ENCODE assay signal across 23 mouse cellular contexts in the genomic region with DNA sequence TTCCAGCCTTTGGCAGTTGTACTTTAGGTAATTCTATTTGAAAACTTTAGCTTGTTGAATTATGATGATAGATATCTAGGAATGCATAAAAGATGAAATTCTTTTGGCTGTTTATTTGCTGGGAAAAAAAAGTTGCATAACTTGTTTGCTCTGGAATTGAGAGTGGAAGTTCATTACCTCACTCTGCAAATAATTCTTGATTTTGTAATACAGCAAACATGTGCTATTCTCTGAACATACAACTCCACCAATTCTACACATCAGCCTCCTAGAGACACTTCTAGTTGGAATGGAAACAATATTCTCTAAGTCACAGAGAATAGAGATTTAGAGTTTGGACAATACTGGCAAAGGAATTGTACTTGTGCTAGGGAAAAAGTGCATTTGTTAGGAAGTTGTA.
DNase-seq lines count a peak whose midpoint lies in the region; ATAC-seq and TF ChIP-seq lines count a peak whose summit lies in the region.
"Had no signal": no experiment of that assay in that cellular context is flagged by ENCODE, and none has a peak within 500 bp of the region (broad histone marks: within the 10 kb centered on the region; RNA-seq: fewer than 3 reads in every experiment).

No protein-coding gene starts in this region.

- H3K27me3 ChIP-seq in liver, postnatal 0 days (ENCODE audit: insufficient read depth, low read length): no peaks in the 10 kb centered on the region
- no peaks in the 10 kb centered on the region for H3K27me3 ChIP-seq in liver, embryonic 11.5 days (replicated peaks; ENCODE audit: control insufficient read depth, insufficient read depth, low read length)
- no peaks in the 10 kb centered on the region for H3K27me3 ChIP-seq in lung, postnatal 0 days (replicated peaks; ENCODE audit: insufficient read depth, low read length)
- H3K27me3 ChIP-seq: embryonic facial prominence, embryonic 13.5 days; embryonic facial prominence, embryonic 15.5 days; forebrain, embryonic 12.5 days had no signal

- no peak overlapping the region for H3K4me3 ChIP-seq in liver, postnatal 0 days (ENCODE audit: low read depth, low read length)
- no peak overlapping the region for H3K4me3 ChIP-seq in liver, embryonic 11.5 days (ENCODE audit: low read depth, low read length)
- H3K4me3 ChIP-seq in lung, postnatal 0 days (ENCODE audit: low read depth, low read length): no peak overlapping the region
- H3K4me3 ChIP-seq: embryonic facial prominence, embryonic 13.5 days; embryonic facial prominence, embryonic 15.5 days; erythroblast, embryonic 14.5 days; forebrain, embryonic 10.5 days; forebrain, embryonic 12.5 days had no signal

- no peak for TF ChIP-seq EP300 in liver, postnatal 0 days (IDR thresholded peaks at IDR 0.05; ENCODE audit: low read depth)
- no peak for TF ChIP-seq EP300 in lung, postnatal 0 days (IDR thresholded peaks at IDR 0.05)

- no peak for DNase-seq in liver, postnatal 0 days
- no peak for DNase-seq in liver, embryonic 11.5 days (ENCODE audit: low spot score)
- DNase-seq in lung, postnatal 0 days (ENCODE audit: low spot score): peak; percentile 35
- no peak for DNase-seq in lung, adult 18-20 months
- peak; percentile 14 for DNase-seq in adipocyte (ENCODE audit: low spot score)
- peak; percentile 1 for DNase-seq in skeletal muscle tissue, adult 2 months (ENCODE audit: low read depth, low spot score)
- no peak for DNase-seq in cerebellum, postnatal 25 days
- DNase-seq: adrenal gland, adult 8-10 months; adrenal gland, postnatal 14 days; adrenal gland, postnatal 36 days; cerebellum, adult 11-12 months; cerebellum, adult 2 months; cerebellum, adult 9-10 months; cerebellum, postnatal 10 days; cerebellum, postnatal 36 days; embryo, embryonic 11 days had no signal

- no peak overlapping the region for H3K9ac ChIP-seq in liver, postnatal 0 days (replicated peaks)
- no peak overlapping the region for H3K9ac ChIP-seq in liver, embryonic 11.5 days (ENCODE audit: low read depth, low read length)
- no peak overlapping the region for H3K9ac ChIP-seq in lung, postnatal 0 days (replicated peaks; ENCODE audit: low read depth)
- H3K9ac ChIP-seq: embryonic facial prominence, embryonic 13.5 days; embryonic facial prominence, embryonic 15.5 days; forebrain, embryonic 12.5 days had no signal

- peak; percentile 83 for ATAC-seq in liver, postnatal 0 days
- ATAC-seq in liver, embryonic 11.5 days (replicated peaks; ENCODE audit: low FRiP score): no peak
- ATAC-seq in lung, postnatal 0 days: no peak
- ATAC-seq: forebrain, embryonic 14.5 days; forebrain, embryonic 16.5 days had no signal

- no peak overlapping the region for H3K4me2 ChIP-seq in liver, postnatal 0 days (ENCODE audit: low read depth, low read length)
- H3K4me2 ChIP-seq in liver, embryonic 11.5 days: no peak overlapping the region
- H3K4me2 ChIP-seq in lung, postnatal 0 days (replicated peaks; ENCODE audit: low read depth, low read length): no peak overlapping the region
- H3K4me2 ChIP-seq: embryonic facial prominence, embryonic 13.5 days; embryonic facial prominence, embryonic 15.5 days; forebrain, embryonic 12.5 days had no signal

- H3K27ac ChIP-seq in liver, postnatal 0 days (ENCODE audit: low read depth): no peak overlapping the region
- no peak overlapping the region for H3K27ac ChIP-seq in liver, embryonic 11.5 days (ENCODE audit: low read depth, low read length)
- H3K27ac ChIP-seq in lung, postnatal 0 days (ENCODE audit: low read length): no peak overlapping the region
- H3K27ac ChIP-seq: embryonic facial prominence, embryonic 13.5 days; embryonic facial prominence, embryonic 15.5 days; forebrain, embryonic 10.5 days; forebrain, embryonic 12.5 days had no signal

- no peak for TF ChIP-seq CTCF in liver, postnatal 0 days (IDR thresholded peaks at IDR 0.05; ENCODE audit: low read depth)
- TF ChIP-seq CTCF in lung, postnatal 0 days (IDR thresholded peaks at IDR 0.05): no peak

- no peaks in the 10 kb centered on the region for H3K36me3 ChIP-seq in liver, postnatal 0 days (replicated peaks; ENCODE audit: insufficient read depth, low read length)
- H3K36me3 ChIP-seq in liver, embryonic 11.5 days (ENCODE audit: control insufficient read depth, insufficient read depth, low read length): no peaks in the 10 kb centered on the region
- no peaks in the 10 kb centered on the region for H3K36me3 ChIP-seq in lung, postnatal 0 days (ENCODE audit: insufficient read depth, low read length)
- H3K36me3 ChIP-seq: embryonic facial prominence, embryonic 13.5 days; embryonic facial prominence, embryonic 15.5 days; forebrain, embryonic 10.5 days; forebrain, embryonic 12.5 days had no signal

- no peaks in the 10 kb centered on the region for H3K4me1 ChIP-seq in liver, postnatal 0 days (ENCODE audit: insufficient read depth)
- no peaks in the 10 kb centered on the region for H3K4me1 ChIP-seq in liver, embryonic 11.5 days (replicated peaks; ENCODE audit: control insufficient read depth, insufficient read depth, low read length)
- no peaks in the 10 kb centered on the region for H3K4me1 ChIP-seq in lung, postnatal 0 days (ENCODE audit: insufficient read depth, low read depth, low read length)
- H3K4me1 ChIP-seq: embryonic facial prominence, embryonic 13.5 days; embryonic facial prominence, embryonic 15.5 days; forebrain, embryonic 10.5 days; forebrain, embryonic 12.5 days had no signal

- H3K9me3 ChIP-seq in liver, postnatal 0 days (ENCODE audit: low read length): no peaks in the 10 kb centered on the region
- H3K9me3 ChIP-seq in liver, embryonic 11.5 days (ENCODE audit: control insufficient read depth, low read length): no peaks in the 10 kb centered on the region
- H3K9me3 ChIP-seq in lung, postnatal 0 days (ENCODE audit: low read length): no peaks in the 10 kb centered on the region
- H3K9me3 ChIP-seq: embryonic facial prominence, embryonic 13.5 days; embryonic facial prominence, embryonic 15.5 days; forebrain, embryonic 10.5 days; forebrain, embryonic 12.5 days had no signal

Comparison
In these comparisons a context has a peak if more than half of its experiments do, and no peak if none do; other contexts are left out.
1. DNase-seq: peak in lung, postnatal 0 days (single experiment), adipocyte (single experiment) and skeletal muscle tissue, adult 2 months (single experiment); none in liver, postnatal 0 days (single experiment), liver, embryonic 11.5 days (single experiment), lung, adult 18-20 months (0 of 2) and cerebellum, postnatal 25 days (0 of 2).